Mouse (Mus musculus) brown adipose tissue, adult 24 weeks (tissue): ENCODE data around the gene Olfr1223. TPM values are rescaled to one million over a fixed set of nuclear protein-coding genes. Genes with fewer than 3 reads are reported as not detected.
"Not testable (repeated sequence)": the region's sequence is repeated elsewhere in the genome, so short reads cannot be mapped to it uniquely, and the experiment has no call there.

Source experiments
- H3K27ac ChIP-seq: fragments of 200-500 bp; replicated peaks from 2 replicates; pipeline ENCODE4 v1.5.1; 2012; ENCODE audit warnings: low read depth, mild to moderate bottlenecking, low read length
- H3K4me1 ChIP-seq: fragments of 200-500 bp; 2 replicates; pipeline ENCODE4 v1.6.1; 2012; ENCODE audit warnings: low read length, mixed read lengths; ENCODE audit not compliant: control insufficient read depth, insufficient read depth, insufficient read length
- H3K4me3 ChIP-seq: fragments of 200-500 bp; 2 replicates; pipeline ENCODE4 v1.5.1; 2012; ENCODE audit warnings: low read depth, mild to moderate bottlenecking, low read length, moderate library complexity; ENCODE audit not compliant: insufficient read depth
- polyA plus RNA-seq: library from polyadenylated mRNA; stranded (reverse); fragments of >200 nt; gene quantifications from 2 replicates; pipeline ENCODE4 v1.2.4, GENCODE M21; 2012; ENCODE audit not compliant: missing spikeins, insufficient read depth, insufficient read length

Gene Olfr1223
- not detected in 2 replicates for polyA plus RNA-seq

GRCm38 (mm10) chr2:89151460-89151859 is at the start of gene Olfr1223:
Gene Olfr1223 (minus strand): TSS chr2:89151560.
- no peaks in the 10 kb centered on the region for H3K4me1 ChIP-seq
- H3K4me3 ChIP-seq = no peak within 1 kb of the TSS
- H3K27ac ChIP-seq = no peak within 1 kb of the TSS

- Histone ChIP-seq H3K27ac (no peak within 1 kb of the TSS), H3K4me1 (no peaks in the 10 kb centered on the region), H3K4me3 (no peak within 1 kb of the TSS)
Observed at GRCm38 (mm10) chr2:89199948-89200347, 48.6 kb upstream of the Olfr1223 start, which contains the start of gene Olfr1226. Gene Olfr1226 (minus strand): TSS chr2:89200048.

- no peak overlapping the region for H3K27ac ChIP-seq
- H3K4me1 ChIP-seq = no peaks in the 10 kb centered on the region
- no peak overlapping the region for H3K4me3 ChIP-seq
Observed at GRCm38 (mm10) chr2:89196325-89196982, 45.1 kb upstream of the Olfr1223 start.

GRCm38 (mm10) chr2:89174569-89174968 is 23.2 kb upstream of the Olfr1223 start, which contains the start of gene Olfr1225:
Gene Olfr1225 (minus strand): TSS chr2:89174669.
- H3K4me1 ChIP-seq = no peaks in the 10 kb centered on the region
- no peak within 1 kb of the TSS for H3K4me3 ChIP-seq

GRCm38 (mm10) chr2:89164711-89165110 is 13.4 kb upstream of the Olfr1223 start:
- H3K4me1 ChIP-seq, H3K27ac ChIP-seq, H3K4me3 ChIP-seq: not testable (repeated sequence)

More at GRCm38 (mm10) chr2:89174569-89174968, 23.2 kb upstream of the Olfr1223 start, which contains the start of gene Olfr1225:
- no peak within 1 kb of the TSS for H3K27ac ChIP-seq

GRCm38 (mm10) chr2:89163991-89164390 is 12.6 kb upstream of the Olfr1223 start, which contains the start of gene Olfr1224-ps1:
Gene Olfr1224-ps1 (minus strand): TSS chr2:89164091.
- not testable (repeated sequence) for H3K27ac ChIP-seq, H3K4me3 ChIP-seq, H3K4me1 ChIP-seq

- Histone ChIP-seq H3K4me3 (no peak within 1 kb of the TSS), H3K4me1 (no peaks in the 10 kb centered on the region)
Observed at GRCm38 (mm10) chr2:89132954-89133353, 18.4 kb downstream of the Olfr1223 start, which contains the start of gene Olfr1222. Gene Olfr1222 (minus strand): TSS chr2:89133054.

GRCm38 (mm10) chr2:89117183-89117582 is 34.2 kb downstream of the Olfr1223 start, which contains the start of gene Olfr1221:
Gene Olfr1221 (minus strand): TSS chr2:89117283.
- H3K4me1 ChIP-seq = no peaks in the 10 kb centered on the region
- no peak within 1 kb of the TSS for H3K27ac ChIP-seq
- no peak within 1 kb of the TSS for H3K4me3 ChIP-seq

More at GRCm38 (mm10) chr2:89132954-89133353, 18.4 kb downstream of the Olfr1223 start, which contains the start of gene Olfr1222:
- no peak within 1 kb of the TSS for H3K27ac ChIP-seq

GRCm38 (mm10) chr2:89106735-89107134 is 44.6 kb downstream of the Olfr1223 start, which contains the start of gene Olfr1220:
Gene Olfr1220 (minus strand): TSS chr2:89106835.
- Histone ChIP-seq H3K27ac (no peak within 1 kb of the TSS), H3K4me3 (no peak within 1 kb of the TSS), H3K4me1 (no peaks in the 10 kb centered on the region)

GRCm38 (mm10) chr2:89105651-89106050 is 45.7 kb downstream of the Olfr1223 start:
- Histone ChIP-seq H3K27ac (no peak overlapping the region), H3K4me1 (no peaks in the 10 kb centered on the region), H3K4me3 (no peak overlapping the region)

GRCm38 (mm10) chr2:89093848-89094247 is 57.5 kb downstream of the Olfr1223 start:
- Histone ChIP-seq H3K27ac (no peak overlapping the region), H3K4me1 (no peaks in the 10 kb centered on the region), H3K4me3 (no peak overlapping the region)

Other genes with a start within 250 kb of the Olfr1223 start
- gene Olfr1208, start 249.2 kb downstream of the Olfr1223 start, polyA plus RNA-seq = not detected in 2 replicates
- gene Olfr1209, start 236.4 kb downstream of the Olfr1223 start, polyA plus RNA-seq = not detected in 2 replicates
- not detected in 2 replicates for gene Olfr1211, start 213.4 kb downstream of the Olfr1223 start, polyA plus RNA-seq
- not detected in 2 replicates for gene Olfr1212, start 197.6 kb downstream of the Olfr1223 start, polyA plus RNA-seq
- gene Gm13762, start 171.3 kb downstream of the Olfr1223 start, polyA plus RNA-seq = not detected in 2 replicates
- not detected in 2 replicates for gene Olfr1214, start 158.9 kb downstream of the Olfr1223 start, polyA plus RNA-seq
- not detected in 2 replicates for gene Olfr1215, start 144.6 kb downstream of the Olfr1223 start, polyA plus RNA-seq
- gene Olfr1216, start 133.2 kb downstream of the Olfr1223 start, polyA plus RNA-seq = not detected in 2 replicates
- gene Olfr1217, start 119.5 kb downstream of the Olfr1223 start, polyA plus RNA-seq = not detected in 2 replicates
- not detected in 2 replicates for gene Olfr1218, start 90.4 kb downstream of the Olfr1223 start, polyA plus RNA-seq
- not detected in 2 replicates for gene Olfr1219, start 68.0 kb downstream of the Olfr1223 start, polyA plus RNA-seq
- not detected in 2 replicates for gene Olfr1220, start 44.7 kb downstream of the Olfr1223 start, polyA plus RNA-seq
- not detected in 2 replicates for gene Olfr1221, start 34.3 kb downstream of the Olfr1223 start, polyA plus RNA-seq
- gene Olfr1222, start 18.5 kb downstream of the Olfr1223 start, polyA plus RNA-seq = not detected in 2 replicates
- gene Olfr1224-ps1, start 12.5 kb upstream of the Olfr1223 start, polyA plus RNA-seq = not detected in 2 replicates
- not detected in 2 replicates for gene Olfr1225, start 23.1 kb upstream of the Olfr1223 start, polyA plus RNA-seq
- gene Olfr1226, start 48.5 kb upstream of the Olfr1223 start, polyA plus RNA-seq = not detected in 2 replicates
- gene Olfr1228, start 102.5 kb upstream of the Olfr1223 start, polyA plus RNA-seq = not detected in 2 replicates
- gene Olfr1229, start 136.5 kb upstream of the Olfr1223 start, polyA plus RNA-seq = not detected in 2 replicates
- gene Olfr1230, start 145.7 kb upstream of the Olfr1223 start, polyA plus RNA-seq = not detected in 2 replicates
- not detected in 2 replicates for gene Olfr1231, start 155.5 kb upstream of the Olfr1223 start, polyA plus RNA-seq
- gene Olfr1232, start 178.1 kb upstream of the Olfr1223 start, polyA plus RNA-seq = not detected in 2 replicates
- not detected in 2 replicates for gene Olfr1233, start 190.8 kb upstream of the Olfr1223 start, polyA plus RNA-seq
- not detected in 2 replicates for gene Olfr1234, start 213.3 kb upstream of the Olfr1223 start, polyA plus RNA-seq